Comparison of ENCODE assay signal across 8 mouse cellular contexts in the genomic region with DNA sequence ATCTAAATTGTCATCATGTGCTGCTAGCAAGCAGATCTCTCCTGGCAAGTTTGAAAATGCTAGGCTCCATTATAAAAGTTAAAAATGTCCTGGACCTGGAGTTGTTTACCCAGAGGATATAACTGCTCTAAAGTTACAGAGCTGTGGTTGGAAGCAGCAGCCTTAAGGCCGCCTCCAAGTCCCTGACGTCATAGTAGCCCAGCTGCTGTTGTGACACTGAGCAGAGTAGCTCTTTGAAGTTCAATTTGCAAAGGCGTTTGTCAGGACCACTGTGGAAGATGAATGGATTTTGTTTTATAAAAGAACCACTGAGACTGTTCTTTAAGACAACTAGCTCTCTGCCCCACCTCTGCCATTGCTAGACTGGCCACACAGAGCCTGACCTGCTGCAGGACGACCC. TPM values are rescaled to one million over a fixed set of nuclear protein-coding genes. Genes with fewer than 3 reads are reported as not detected.
DNase-seq lines count a peak whose midpoint lies in the region; ATAC-seq lines count a peak whose summit lies in the region.

A gene (plus strand): TSS at position 154 of the 400 bp plus-strand sequence.

- no peak within 1 kb of the TSS for H3K9ac ChIP-seq in heart, embryonic 11.5 days (ENCODE audit: low read depth, low read length)
- no peak within 1 kb of the TSS for H3K9ac ChIP-seq in midbrain, embryonic 12.5 days (replicated peaks)

- H3K4me2 ChIP-seq in heart, embryonic 11.5 days, result no peak within 1 kb of the TSS
- H3K4me2 ChIP-seq in midbrain, embryonic 12.5 days (replicated peaks), result no peak within 1 kb of the TSS

- H3K27ac ChIP-seq in heart, embryonic 11.5 days (ENCODE audit: low read depth, low read length), result no peak within 1 kb of the TSS
- peak within 1 kb of the TSS; percentile 39; the same call in 1 of the 2 replicates for H3K27ac ChIP-seq in midbrain, embryonic 12.5 days (replicated peaks)

- H3K36me3 ChIP-seq in heart, embryonic 11.5 days (ENCODE audit: control insufficient read depth, insufficient read depth, low read length), result no peaks in the 10 kb centered on the region
- no peaks in the 10 kb centered on the region; the same call in 1 of the 2 replicates for H3K36me3 ChIP-seq in midbrain, embryonic 12.5 days

- H3K4me3 ChIP-seq in heart, embryonic 11.5 days (ENCODE audit: low read depth, low read length), result no peak within 1 kb of the TSS
- H3K4me3 ChIP-seq in midbrain, embryonic 12.5 days, result no peak within 1 kb of the TSS

- WGBS in heart, embryonic 11.5 days (ENCODE audit: insufficient replicate concordance), result 18% methylated on average over 4 of the region's 4 CpGs
- 14% methylated on average over 4 of the region's 4 CpGs for WGBS in midbrain, embryonic 12.5 days

- peak; percentile 35 for DNase-seq in heart, adult 8-10 months (ENCODE audit: low spot score)
- peak; percentile 83 for DNase-seq in brain, adult 2 months (ENCODE audit: low read depth, low spot score)
- peak; percentile 61 to 63 for DNase-seq in gastrocnemius, adult 8-10 months (ENCODE audit: low spot score in 2 of 2)
- peak in 1 of 2 experiments; percentile 52 for DNase-seq in left cerebral cortex, adult 18-20 months (ENCODE audit: low spot score in 2 of 2)
- DNase-seq in urinary bladder, postnatal 36 days (ENCODE audit: low spot score in 2 of 2), result peak; percentile 28 to 29
- no peak for DNase-seq in spleen, adult 12 weeks (ENCODE audit: low spot score)

- H3K27me3 ChIP-seq in heart, embryonic 11.5 days (ENCODE audit: control insufficient read depth, insufficient read depth, low read length), result no peaks in the 10 kb centered on the region
- H3K27me3 ChIP-seq in midbrain, embryonic 12.5 days, result no peaks in the 10 kb centered on the region

- no peaks in the 10 kb centered on the region for H3K4me1 ChIP-seq in heart, embryonic 11.5 days (ENCODE audit: control insufficient read depth, insufficient read depth, low read length)
- peaks cover 23% of the 10 kb centered on the region for H3K4me1 ChIP-seq in midbrain, embryonic 12.5 days

- H3K9me3 ChIP-seq in heart, embryonic 11.5 days (replicated peaks; ENCODE audit: control insufficient read depth, low read length), result no peaks in the 10 kb centered on the region
- no peaks in the 10 kb centered on the region for H3K9me3 ChIP-seq in midbrain, embryonic 12.5 days

- ATAC-seq in heart, embryonic 11.5 days (replicated peaks; ENCODE audit: insufficient number of reproducible peaks, low FRiP score, low TSS enrichment), result no peak
- ATAC-seq in midbrain, embryonic 12.5 days (ENCODE audit: low FRiP score, low read depth), result peak; percentile 84

RNA-seq across cellular contexts. Expression of the gene that starts here (rescaled TPM):
- total RNA-seq in heart, adult 8-10 months (2022), result under 1 TPM; 0.08 to 0.53 (median 0.29) TPM
- polyA plus RNA-seq in heart, embryonic 11.5 days (2014; fragmentation: Nextera tagmentation; extraction: Ambion mirVana), result 0.34 and 0.35 TPM in 2 replicates
- total RNA-seq in gastrocnemius, adult 8-10 months (2022), result 10 to 100 TPM; 54.0 to 64.0 (median 59.1) TPM
- total RNA-seq in left cerebral cortex, adult 18-20 months (2021), result 10 to 100 TPM; 74.3 to 76.2 TPM
- 12.6 and 14.7 TPM in 2 replicates for polyA plus RNA-seq in midbrain, embryonic 12.5 days (2016; fragmentation: Nextera tagmentation; extraction: Ambion mirVana)

Comparison
In these comparisons a context has a peak if more than half of its experiments do, and no peak if none do; other contexts are left out.
1. RNA of the gene that starts here (total RNA-seq): 74.3 to 76.2 TPM in left cerebral cortex, adult 18-20 months and 54.0 to 64.0 TPM in gastrocnemius, adult 8-10 months; 0.08 to 0.53 TPM in heart, adult 8-10 months; every median in the first group is over 10 times any median in the second.
2. RNA of the gene that starts here (polyA plus RNA-seq): 12.6 to 14.7 TPM in midbrain, embryonic 12.5 days; 0.34 to 0.35 TPM in heart, embryonic 11.5 days; every median in the first group is over 10 times any median in the second.
3. Peak in DNase-seq in heart, adult 8-10 months; RNA of the gene not detected or under 1 TPM.